In the genomic region with DNA sequence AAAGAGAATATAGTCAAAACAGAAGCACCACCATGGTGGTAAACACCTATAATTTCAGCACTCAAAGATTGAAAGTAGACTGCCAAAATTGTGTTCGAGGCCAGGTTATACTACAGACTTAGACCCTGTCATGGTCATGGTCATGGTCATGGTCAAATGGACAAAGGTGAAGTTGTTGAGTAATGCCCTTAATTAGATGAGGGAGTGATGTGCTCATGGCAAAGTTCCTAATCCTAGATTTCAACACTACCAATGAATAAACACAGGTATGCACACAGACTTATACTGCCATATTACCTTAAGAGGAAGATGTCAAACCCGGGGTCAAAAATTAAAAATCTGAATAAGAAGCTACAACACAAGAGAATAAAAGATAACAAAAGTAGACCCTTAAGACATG, we compare ENCODE assay signal across 18 mouse cellular contexts.
"Had no signal": no experiment of that assay in that cellular context is flagged by ENCODE, and none has a peak within 500 bp of the region (broad histone marks: within the 10 kb centered on the region; RNA-seq: fewer than 3 reads in every experiment).

No protein-coding gene starts in this region.

- DNase-seq: lung, embryonic 14.5 days; lung, postnatal 10 days; lung, postnatal 4 days; midbrain, embryonic 14.5 days; retina, postnatal 1 day; right cerebral cortex, adult 18-20 months; right cerebral cortex, postnatal 25 days; right cerebral cortex, postnatal 4 days; spleen, adult 18-20 months; thymus, adult 18-20 months; thymus, postnatal 14 days; thymus, postnatal 36 days had no signal

- H3K9me3 ChIP-seq: midbrain, embryonic 10.5 days; midbrain, embryonic 12.5 days; neural tube, embryonic 13.5 days; neural tube, embryonic 15.5 days had no signal

- H3K4me3 ChIP-seq: midbrain, embryonic 10.5 days; midbrain, embryonic 12.5 days; myocyte; neural tube, embryonic 13.5 days; neural tube, embryonic 15.5 days had no signal

- ATAC-seq: midbrain, embryonic 16.5 days had no signal

- H3K9ac ChIP-seq: lung, embryonic 14.5 days; midbrain, embryonic 12.5 days; neural tube, embryonic 13.5 days; neural tube, embryonic 15.5 days had no signal

- H3K4me2 ChIP-seq: lung, embryonic 14.5 days; midbrain, embryonic 12.5 days; neural tube, embryonic 13.5 days; neural tube, embryonic 15.5 days had no signal

- H3K27me3 ChIP-seq: midbrain, embryonic 12.5 days; neural tube, embryonic 13.5 days; neural tube, embryonic 15.5 days had no signal

- H3K27ac ChIP-seq: midbrain, embryonic 10.5 days; midbrain, embryonic 12.5 days; neural tube, embryonic 13.5 days; neural tube, embryonic 15.5 days had no signal
